Mouse (Mus musculus): ENCODE data around the gene Pkhd1.

Pkhd1 gene

DNA sequence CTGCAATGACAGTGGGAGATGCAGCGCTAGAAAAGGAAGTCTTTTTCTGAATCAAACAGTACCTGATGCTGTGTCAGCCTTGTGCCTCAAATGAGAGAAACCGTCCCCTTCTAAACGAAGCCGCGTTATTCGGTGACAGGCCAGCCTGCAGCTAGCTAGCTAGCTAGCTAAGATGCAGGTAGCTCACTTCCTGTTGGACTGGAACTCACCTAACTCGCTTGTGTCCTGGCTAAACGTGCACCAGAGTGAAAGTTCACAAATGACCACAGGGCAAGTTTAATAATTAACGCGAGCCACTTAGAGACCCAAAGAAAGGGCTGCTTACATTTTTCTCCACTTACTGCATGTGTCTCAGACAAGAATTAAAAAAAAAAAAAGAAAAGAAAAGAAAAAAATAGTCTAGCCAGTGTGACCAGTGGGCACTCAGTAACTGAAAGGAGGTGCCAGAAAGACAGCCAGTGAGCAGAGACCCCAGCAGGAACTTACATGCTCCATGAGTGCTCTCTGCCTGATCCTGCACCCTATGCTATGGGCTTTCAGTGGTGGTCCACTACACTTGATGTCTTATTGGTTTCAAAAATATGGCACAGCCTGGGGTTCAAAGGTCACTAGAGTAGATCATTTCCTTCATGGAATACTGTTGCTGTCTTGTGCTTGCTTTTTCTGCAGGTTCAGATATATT lies at the start of gene Pkhd1:
TSS of gene Pkhd1 (minus strand) at position 216 of the 682 bp plus-strand sequence.
- CTCF ChIA-PET = no interaction called here
- POLR2A ChIA-PET = no interaction called here

DNA sequence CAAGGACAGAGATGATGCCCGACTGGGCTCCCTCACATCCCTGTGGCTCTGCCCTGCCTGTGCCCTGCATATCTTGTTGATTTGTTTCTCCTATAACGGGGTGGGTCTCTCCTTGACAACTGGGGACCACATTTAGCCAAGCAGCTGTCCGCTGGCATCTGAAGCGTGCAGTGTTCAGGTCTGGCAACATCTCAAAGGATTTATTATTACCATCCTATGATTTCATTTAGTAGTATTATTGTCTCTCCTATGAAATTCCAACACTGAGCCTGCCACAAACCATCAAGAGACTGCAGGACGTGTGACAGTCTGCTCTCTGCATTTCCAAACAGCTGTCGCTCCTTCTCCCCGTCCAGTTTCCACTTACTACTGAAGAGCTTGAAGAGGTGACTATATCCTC lies 49.7 kb upstream of the Pkhd1 start:
- ChIA-PET POLR2A (no interaction called here), CTCF (no interaction called here)

DNA sequence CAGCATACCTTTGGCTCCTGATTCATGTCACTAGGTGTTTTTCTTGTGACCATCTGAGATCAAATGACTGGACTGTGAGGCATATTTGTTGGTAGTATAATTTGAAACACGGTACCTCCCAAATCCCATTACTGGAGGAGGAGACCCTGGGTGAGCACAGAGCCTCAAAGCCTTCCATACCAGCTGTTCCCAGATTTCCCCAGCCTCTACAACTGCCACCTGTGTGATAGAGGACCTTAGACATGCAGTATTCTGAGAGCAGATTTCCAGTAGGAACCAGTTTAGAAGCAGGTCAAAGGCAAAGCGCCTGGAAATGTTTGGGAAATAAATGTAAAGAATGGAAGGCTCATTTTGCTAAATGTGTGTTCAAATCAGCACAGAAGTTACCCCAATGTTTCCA lies 48.4 kb upstream of the Pkhd1 start:
- ChIA-PET CTCF (no interaction called here), POLR2A (interaction anchor here in 1 of 4 experiments (1.1 kb wide), 1 partner anchor 24 kb away, joined by 3 read pairs; no protein-coding TSS in a partner anchor)

DNA sequence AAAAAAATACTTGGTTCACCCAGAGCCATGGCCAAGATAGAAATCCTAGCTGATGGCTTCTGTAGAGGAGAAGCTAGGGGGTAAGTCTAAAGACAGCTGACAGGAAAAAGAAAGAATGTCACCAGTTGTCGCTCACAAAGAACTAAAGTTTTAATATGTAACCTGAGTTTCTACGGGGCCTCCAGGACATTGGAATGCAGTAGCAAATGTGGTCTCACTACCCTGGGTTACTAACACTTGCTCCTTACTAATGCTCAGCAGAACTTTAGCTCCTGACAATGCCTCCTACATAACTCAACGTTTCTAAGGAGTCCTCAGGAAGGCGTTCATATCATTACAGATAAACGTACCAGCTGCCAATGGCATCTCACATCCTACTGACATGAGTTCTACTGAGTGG lies 37.2 kb upstream of the Pkhd1 start:
- POLR2A ChIA-PET = no interaction called here
- CTCF ChIA-PET = no interaction called here

DNA sequence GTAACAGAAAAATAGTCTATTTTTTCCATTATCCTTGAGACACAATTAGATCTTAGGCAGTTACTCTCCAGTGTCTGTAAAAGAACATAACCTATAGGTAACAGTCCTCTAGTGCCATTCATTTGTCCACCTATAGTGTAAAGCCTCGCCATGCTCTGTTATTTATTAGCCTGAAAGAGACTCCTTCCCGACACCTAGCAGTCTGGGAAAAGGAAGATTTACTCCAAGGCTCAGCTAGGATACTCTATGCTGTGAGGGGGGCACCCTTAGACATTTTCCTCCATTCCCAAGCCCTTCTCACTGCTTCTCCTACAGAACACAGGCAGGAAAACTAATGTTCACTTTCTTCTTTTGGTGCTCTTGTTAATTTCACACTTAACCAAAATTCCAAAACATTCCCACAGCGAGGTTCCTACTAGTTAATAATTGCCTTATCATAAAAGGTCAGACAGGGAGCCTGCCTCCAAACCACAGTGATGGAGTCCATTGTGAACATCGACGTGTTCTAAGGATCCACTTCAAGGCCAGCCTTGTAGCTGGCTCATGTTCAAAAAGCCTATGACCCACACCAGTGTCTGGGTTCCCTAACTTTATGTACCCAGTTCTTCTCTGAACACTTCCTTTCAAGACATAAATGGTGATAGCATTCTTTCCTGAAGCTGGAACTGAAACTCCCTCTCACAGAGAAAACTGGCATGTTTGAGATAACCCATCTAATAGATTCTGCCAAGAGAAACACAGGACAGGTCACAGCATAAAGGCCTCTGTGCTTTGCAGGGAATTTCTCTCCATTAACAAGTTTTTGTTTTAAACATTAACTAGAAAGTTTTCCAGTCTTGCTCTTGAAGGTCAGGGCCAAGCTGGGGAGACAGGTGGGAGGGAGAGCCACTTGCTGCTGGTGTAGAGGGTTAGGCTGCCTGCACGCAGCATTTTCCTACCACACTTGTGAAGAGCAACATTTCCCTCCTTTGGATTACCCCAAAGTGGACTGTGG lies 35.9 kb upstream of the Pkhd1 start:
- ChIA-PET POLR2A (no interaction called here), CTCF (no interaction called here)

DNA sequence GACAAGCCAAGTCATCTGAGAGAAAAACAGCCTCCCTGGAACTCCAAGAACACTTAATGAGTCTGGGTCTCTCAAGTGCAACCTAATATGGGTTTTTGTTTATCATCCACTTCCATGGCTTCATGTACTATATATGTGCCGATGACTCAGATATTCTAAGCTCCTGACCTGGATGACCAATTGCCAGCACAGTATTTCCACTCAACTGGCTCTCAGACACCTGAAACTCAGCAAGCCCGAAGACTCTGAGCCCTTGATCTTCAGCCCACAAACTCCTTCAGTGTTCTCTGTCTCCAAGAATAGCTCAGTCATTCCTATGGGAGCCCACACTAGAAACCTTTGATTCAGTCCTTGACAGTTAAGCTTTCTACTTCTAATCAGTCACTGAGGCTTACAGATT lies 17.0 kb upstream of the Pkhd1 start:
- CTCF ChIA-PET = no interaction called here
- POLR2A ChIA-PET = no interaction called here

DNA sequence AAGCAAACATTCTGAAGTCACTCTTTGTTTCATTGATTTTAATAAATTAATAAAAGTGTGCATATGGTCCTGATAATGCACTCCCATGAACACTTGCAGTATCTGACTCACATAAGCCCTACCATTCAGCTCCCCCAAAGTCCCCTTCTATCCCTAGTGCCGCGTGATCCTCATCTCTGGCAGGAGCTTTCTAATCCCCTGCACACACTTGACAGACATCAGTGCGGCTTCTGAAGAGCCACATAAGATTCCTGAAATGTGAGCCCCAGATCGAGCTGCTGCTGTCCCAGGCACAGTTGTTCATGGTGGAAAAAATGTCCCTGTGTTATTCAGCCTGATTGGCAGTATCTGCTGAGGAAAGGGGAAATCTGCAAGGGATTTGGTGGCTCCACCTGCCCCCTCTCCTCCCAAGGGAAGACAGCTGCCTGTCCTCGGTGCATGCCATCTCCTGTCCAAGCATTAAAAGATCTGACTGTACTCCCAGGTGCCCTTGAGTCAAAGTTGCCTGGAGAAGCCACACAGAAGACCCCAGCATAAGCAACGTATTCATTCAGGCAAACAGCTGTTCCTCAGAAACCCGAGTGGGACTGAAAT lies 15.5 kb upstream of the Pkhd1 start:
- POLR2A ChIA-PET = no interaction called here
- CTCF ChIA-PET = no interaction called here

GRCm38 (mm10) chr1:20624564-20624963 lies 6.7 kb upstream of the Pkhd1 start:
- ChIA-PET CTCF (no interaction called here), POLR2A (no interaction called here)

DNA sequence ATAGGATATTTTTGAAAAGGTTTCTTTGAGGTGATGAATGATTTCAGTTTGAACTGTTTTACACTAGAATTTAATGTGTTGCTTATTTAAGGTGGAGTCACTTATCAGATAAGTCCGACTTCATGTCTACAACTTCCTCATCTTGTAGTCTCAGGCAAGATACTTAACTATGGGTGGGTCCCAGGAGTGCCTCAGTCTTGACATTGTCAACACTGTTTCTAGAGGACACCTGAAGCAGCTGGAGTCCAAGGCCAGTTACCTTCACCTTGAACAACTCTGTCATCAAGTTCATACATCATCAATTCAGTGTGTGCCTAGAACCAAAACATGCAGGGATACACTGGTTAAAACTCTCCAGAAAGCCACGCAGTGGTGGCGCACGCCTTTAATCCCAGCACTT lies 5.5 kb upstream of the Pkhd1 start:
- POLR2A ChIA-PET = no interaction called here

DNA sequence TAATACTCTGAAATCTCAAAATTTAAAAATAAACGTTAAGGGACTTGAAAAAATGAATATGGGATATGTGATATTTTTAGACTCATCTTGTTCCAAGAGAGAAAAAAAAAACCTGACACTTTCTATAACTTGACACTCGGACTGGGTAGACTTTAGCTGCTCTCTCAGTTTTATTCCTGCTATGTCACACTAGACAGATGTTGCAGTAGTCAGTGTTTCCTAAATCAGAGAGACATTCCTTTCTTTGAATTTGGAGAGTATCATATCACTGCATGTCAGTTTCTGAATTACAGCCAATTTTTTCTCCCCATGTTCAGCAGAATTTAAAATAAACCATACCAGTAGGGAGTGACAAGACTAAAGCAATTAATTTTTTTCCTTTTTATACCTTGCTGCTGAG lies 2.7 kb upstream of the Pkhd1 start:
- CTCF ChIA-PET = no interaction called here
- POLR2A ChIA-PET = no interaction called here

More for the DNA sequence above, 5.5 kb upstream of the Pkhd1 start:
- CTCF ChIA-PET = no interaction called here

GRCm38 (mm10) chr1:20619363-20619762 lies 1.5 kb upstream of the Pkhd1 start:
- POLR2A ChIA-PET = no interaction called here

GRCm38 (mm10) chr1:20612643-20613042 lies 5.2 kb downstream of the Pkhd1 start:
- ChIA-PET CTCF (no interaction called here), POLR2A (no interaction called here)

More at GRCm38 (mm10) chr1:20619363-20619762, 1.5 kb upstream of the Pkhd1 start:
- CTCF ChIA-PET = no interaction called here

DNA sequence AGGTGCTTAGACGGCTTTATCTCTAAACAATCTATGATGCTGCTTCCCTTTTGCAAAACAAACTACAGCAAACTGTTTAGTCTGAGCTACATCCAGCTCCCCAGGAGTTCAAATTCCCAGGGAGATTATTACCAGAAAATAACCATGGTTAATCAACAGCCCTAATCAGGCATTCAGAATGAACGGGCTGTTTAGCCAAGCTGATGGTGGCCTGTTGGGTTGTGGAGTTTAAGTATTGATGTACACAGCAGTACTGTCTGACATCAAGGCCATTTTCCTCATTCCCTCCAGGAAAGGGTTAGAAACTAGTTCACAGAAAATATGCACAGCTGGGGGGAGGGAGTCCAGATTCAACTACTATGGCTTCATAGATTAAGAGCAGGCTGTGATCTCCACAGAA lies 12.4 kb downstream of the Pkhd1 start:
- ChIA-PET CTCF (interaction anchor here in 1 of 4 experiments (0.6 kb wide), 1 partner anchor 1915 kb away, joined by 3 read pairs; no protein-coding TSS in a partner anchor), POLR2A (no interaction called here)

- CTCF ChIA-PET = no interaction called here
- POLR2A ChIA-PET = interaction anchor here in 1 of 4 experiments (0.7 kb wide), 1 partner anchor 222 kb away, joined by 6 read pairs; no protein-coding TSS in a partner anchor
Measured at GRCm38 (mm10) chr1:20590488-20590887, 27.4 kb downstream of the Pkhd1 start.

DNA sequence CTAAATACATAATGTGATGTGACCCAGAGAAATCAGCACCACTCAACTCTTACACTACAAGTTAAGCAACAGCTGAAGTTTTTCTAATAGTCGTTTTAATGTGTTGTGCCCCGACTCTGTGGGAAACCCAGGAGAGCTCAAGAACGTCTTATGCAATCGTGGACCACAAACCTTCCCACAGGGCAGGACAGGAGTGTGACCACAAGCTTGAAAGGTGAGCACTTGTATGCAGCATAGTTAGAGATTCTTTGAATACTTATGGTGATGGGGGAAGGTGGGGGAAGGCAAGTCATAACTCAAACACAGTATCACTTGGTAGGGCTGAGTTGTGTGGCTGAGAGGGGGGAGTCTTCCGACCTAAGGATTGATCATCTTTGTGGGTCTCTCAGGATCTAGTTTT lies 46.4 kb downstream of the Pkhd1 start:
- ChIA-PET POLR2A (no interaction called here), CTCF (no interaction called here)

DNA sequence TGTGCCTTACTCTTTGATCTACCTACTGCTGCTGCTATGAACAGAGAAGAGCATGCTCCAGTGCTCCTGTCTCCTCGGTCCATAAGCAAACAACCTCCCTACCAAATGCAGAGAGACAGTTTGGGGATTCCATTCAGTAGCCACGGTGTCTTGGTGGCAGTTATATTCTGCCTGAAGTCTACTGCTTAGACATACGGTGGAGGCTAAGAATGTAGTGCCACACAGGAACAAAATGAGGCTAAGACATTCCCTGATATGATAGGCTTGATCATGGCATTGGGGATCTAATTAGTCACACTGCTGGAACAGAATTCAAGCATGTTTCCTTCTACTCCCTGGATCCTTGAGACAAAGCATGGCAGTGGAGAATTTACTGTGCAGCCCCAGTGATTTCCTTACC lies 48.4 kb downstream of the Pkhd1 start:
- POLR2A ChIA-PET = no interaction called here
- CTCF ChIA-PET = interaction anchor here in 1 of 4 experiments (0.6 kb wide), 1 partner anchor 582 kb away, joined by 3 read pairs; no protein-coding TSS in a partner anchor

- POLR2A ChIA-PET = no interaction called here
- CTCF ChIA-PET = no interaction called here
Measured at GRCm38 (mm10) chr1:20558443-20558842, 59.4 kb downstream of the Pkhd1 start.

GRCm38 (mm10) chr1:20554398-20554797 lies 63.5 kb downstream of the Pkhd1 start:
- POLR2A ChIA-PET = interaction anchor here in 2 of 4 experiments (0.5 to 0.6 kb wide), 2 partner anchors 652 to 1209 kb away, joined by 4 to 10 read pairs; no protein-coding TSS in a partner anchor

DNA sequence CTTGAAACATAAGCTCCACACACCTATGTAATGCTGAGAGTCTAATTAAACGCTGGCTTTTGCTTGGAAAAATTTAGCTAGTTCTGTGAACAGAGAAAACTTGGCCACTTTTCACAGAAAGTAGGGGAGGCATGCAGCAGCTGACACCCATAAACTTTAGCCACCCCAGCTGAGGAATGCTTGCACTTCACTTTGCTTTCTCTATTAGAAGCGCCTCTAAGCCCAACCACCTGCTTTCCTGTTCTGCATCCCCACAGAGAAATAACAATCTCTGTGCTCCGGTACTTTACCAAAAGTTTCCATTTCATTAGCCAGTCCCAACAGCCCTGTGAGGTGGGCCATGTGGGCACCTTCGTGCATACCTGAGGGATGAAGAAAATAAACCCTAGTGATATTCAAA lies 66.5 kb downstream of the Pkhd1 start:
- ChIA-PET POLR2A (no interaction called here), CTCF (interaction anchor here in 3 of 4 experiments (0.6 to 1.6 kb wide), 4 partner anchors 136 to 1409 kb away, joined by 3 read pairs; no protein-coding TSS in a partner anchor)

More at GRCm38 (mm10) chr1:20554398-20554797, 63.5 kb downstream of the Pkhd1 start:
- CTCF ChIA-PET = interaction anchor here in 3 of 4 experiments (0.7 to 1.7 kb wide), 7 partner anchors 11 to 248 kb away, joined by 3 to 8 read pairs (median 4); no protein-coding TSS in a partner anchor

- POLR2A ChIA-PET = no interaction called here
- CTCF ChIA-PET = interaction anchor here in 1 of 4 experiments (0.6 kb wide), 1 partner anchor 1461 kb away, joined by 3 read pairs; no protein-coding TSS in a partner anchor
Measured at GRCm38 (mm10) chr1:20544526-20544925, 73.3 kb downstream of the Pkhd1 start.
